Mouse (Mus musculus) brain, embryonic 14.5 days (tissue): ENCODE data around the gene Zfp281.

Experiments used
- CTCF ChIP-seq: fragments of 200-500 bp; IDR thresholded peaks from 2 replicates; pipeline ENCODE4 v1.5.1; 2012; ENCODE audit warnings: inconsistent platforms, mild to moderate bottlenecking, moderate library complexity, borderline replicate concordance; ENCODE audit not compliant: insufficient read depth, insufficient read length; ENCODE audit errors: extremely low read depth
- POLR2A ChIP-seq: fragments of 200-500 bp; IDR thresholded peaks from 2 replicates; pipeline ENCODE4 v1.6.1; 2012; ENCODE audit warnings: mild to moderate bottlenecking, inconsistent platforms, borderline replicate concordance; ENCODE audit not compliant: poor library complexity, insufficient read depth, insufficient read length, severe bottlenecking; ENCODE audit errors: extremely low read depth

- no peak for TF ChIP-seq CTCF
- no peak for TF ChIP-seq POLR2A
These were observed 12.2 kb downstream of the Zfp281 start for GRCm38 (mm10) chr1:136636946-136637345.
